Mouse (Mus musculus) heart, embryonic 14.5 days (tissue): Measurements from ENCODE around the gene Txlnb. TPM values are rescaled to one million over a fixed set of nuclear protein-coding genes. Genes with fewer than 3 reads are reported as not detected.
A peak's percentile ranks its signal among the peaks of the same experiment; 100 is the strongest.

Experiments used
- ATAC-seq: fragments of 200-750 bp; cut with Nextera tagmentation; 2 replicates; pipeline ENCODE4 v1.8.0; 2017; ENCODE audit warnings: low read depth, moderate TSS enrichment; ENCODE audit not compliant: insufficient number of reproducible peaks, insufficient read depth, low FRiP score
- H3K27ac ChIP-seq, 2 experiments: fragments of 200-500 bp in 1 of 2; fragments of 300-500 bp in 1 of 2; sonication (generic) in 1 of 2; replicated peaks in 1 of 2; 2 replicates each; pipeline ENCODE4 v1.5.1; 2012 to 2014; ENCODE audit warnings: low read depth in 2 of 2, low read length in 2 of 2, control low read depth in 1 of 2, mild to moderate bottlenecking in 1 of 2, mixed read lengths in 1 of 2; ENCODE audit not compliant: control insufficient read depth in 1 of 2, insufficient read depth in 1 of 2
- H3K27me3 ChIP-seq: fragments of 300-500 bp; sonication (generic); 2 replicates; pipeline ENCODE4 v1.6.1; 2014; ENCODE audit warnings: mild to moderate bottlenecking, low read length, control low read depth; ENCODE audit not compliant: control insufficient read depth, insufficient read depth
- H3K36me3 ChIP-seq: fragments of 300-500 bp; sonication (generic); 2 replicates; pipeline ENCODE4 v1.6.1; 2014; ENCODE audit warnings: mild to moderate bottlenecking, control low read depth, low read length, mixed read lengths; ENCODE audit not compliant: control insufficient read depth, insufficient read depth
- H3K4me1 ChIP-seq, 2 experiments: fragments of 200-500 bp in 1 of 2; fragments of 300-500 bp in 1 of 2; sonication (generic) in 1 of 2; 2 replicates each; pipeline ENCODE4 v1.6.1; 2012 to 2014; ENCODE audit warnings: low read length in 2 of 2, control low read depth in 1 of 2, mixed read lengths in 1 of 2; ENCODE audit not compliant: control insufficient read depth in 2 of 2, insufficient read depth in 2 of 2
- H3K4me2 ChIP-seq: fragments of 300-500 bp; sonication (generic); 2 replicates; pipeline ENCODE4 v1.6.1; 2014; ENCODE audit warnings: mild to moderate bottlenecking, low read length
- H3K4me3 ChIP-seq, 2 experiments: fragments of 200-500 bp in 1 of 2; fragments of 300-500 bp in 1 of 2; sonication (generic) in 1 of 2; 2 replicates each; pipeline ENCODE4 v1.5.1; 2012 to 2014; ENCODE audit warnings: low read length in 2 of 2, mild to moderate bottlenecking in 2 of 2, control low read depth in 1 of 2, low read depth in 1 of 2, moderate library complexity in 1 of 2; ENCODE audit not compliant: control insufficient read depth in 1 of 2, insufficient read depth in 1 of 2
- H3K9ac ChIP-seq: fragments of 300-500 bp; sonication (generic); 2 replicates; pipeline ENCODE4 v1.6.1; 2014; ENCODE audit warnings: mild to moderate bottlenecking, low read length
- H3K9me3 ChIP-seq: fragments of 300-500 bp; sonication (generic); 2 replicates; pipeline ENCODE4 v1.6.1; 2016; ENCODE audit warnings: low read length, control low read depth; ENCODE audit not compliant: control insufficient read depth
- WGBS: fragments of 180-500 bp; shearing (Covaris S2); extraction: QIAGEN DNeasy Blood & Tissue Kit; methylation state at CpG from one replicate; pipeline ENCODE4 v1.1.7; 2014; 5-methylcytosine and 5-hydroxymethylcytosine counted together
- polyA plus RNA-seq: library from polyadenylated mRNA; unstranded; fragments of >200 nt; fragmentation: Nextera tagmentation; extraction: Ambion mirVana; gene quantifications from 2 replicates; pipeline ENCODE4 v1.2.1, GENCODE M21; 2014

Txlnb gene
- polyA plus RNA-seq, 1 experiment from 2014 or later, result 46.8 TPM

DNA sequence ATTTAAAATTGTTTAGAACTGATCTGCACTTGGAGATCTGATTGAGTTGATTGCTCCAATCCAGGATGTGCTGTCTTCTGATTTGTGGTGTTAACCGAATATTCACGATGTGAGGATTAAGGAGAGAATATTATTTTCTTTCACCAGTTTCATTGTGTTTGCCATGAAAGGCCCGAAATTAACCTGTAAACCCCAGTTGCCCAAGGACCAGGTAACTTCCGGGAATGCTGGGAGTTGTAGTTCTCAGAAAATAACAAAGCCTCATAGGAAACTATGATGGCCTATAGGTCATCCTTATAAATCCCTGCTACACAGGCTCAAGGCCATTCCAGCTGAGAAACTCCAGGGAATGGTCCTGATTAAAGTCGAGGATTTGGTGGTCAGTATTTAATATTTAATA is 1.6 kb upstream of the Txlnb start:
- Histone ChIP-seq H3K27me3 (no peaks in the 10 kb centered on the region), H3K9me3 (no peaks in the 10 kb centered on the region), H3K4me2 (no peak overlapping the region), H3K36me3 (peaks cover 6% of the 10 kb centered on the region), H3K4me3 (no peak overlapping the region), H3K9ac (peak overlapping the region; percentile 87; the same call in 1 of the 2 replicates), H3K4me1 (peaks cover 17 to 41% of the 10 kb centered on the region in 2 experiments), H3K27ac (no peak overlapping the region)
- no peak for ATAC-seq
- 89% methylated on average over 5 of the region's 5 CpGs for WGBS

DNA sequence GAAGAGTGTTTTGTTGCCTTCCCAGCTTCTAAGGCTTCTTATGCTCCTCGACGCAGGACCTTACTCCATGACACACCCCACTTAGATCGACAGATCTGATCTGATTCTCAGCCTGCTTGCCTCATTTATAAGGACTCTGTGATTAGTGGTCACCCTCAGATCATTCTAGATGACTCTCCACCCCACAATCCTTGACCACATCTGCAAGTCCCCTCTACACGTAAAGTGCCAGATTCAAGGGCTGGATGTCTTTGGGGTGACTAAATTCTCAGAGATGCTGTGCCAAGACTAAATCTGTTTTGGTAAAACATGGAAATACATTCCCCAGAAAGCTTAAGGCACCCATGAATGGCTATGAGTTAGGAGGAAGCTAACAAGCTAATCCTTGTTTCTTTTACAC is 799 bp upstream of the Txlnb start:
- Histone ChIP-seq H3K27ac (peak overlapping the region; percentile 94 to 99), H3K27me3 (no peaks in the 10 kb centered on the region), H3K9me3 (no peaks in the 10 kb centered on the region), H3K4me2 (peak overlapping the region; percentile 58), H3K4me1 (peaks cover 17 to 41% of the 10 kb centered on the region in 2 experiments), H3K36me3 (peaks cover 8% of the 10 kb centered on the region), H3K4me3 (no peak overlapping the region), H3K9ac (peak overlapping the region; percentile 87)
- no peak for ATAC-seq
- 76% methylated on average over 4 of the region's 4 CpGs for WGBS

DNA sequence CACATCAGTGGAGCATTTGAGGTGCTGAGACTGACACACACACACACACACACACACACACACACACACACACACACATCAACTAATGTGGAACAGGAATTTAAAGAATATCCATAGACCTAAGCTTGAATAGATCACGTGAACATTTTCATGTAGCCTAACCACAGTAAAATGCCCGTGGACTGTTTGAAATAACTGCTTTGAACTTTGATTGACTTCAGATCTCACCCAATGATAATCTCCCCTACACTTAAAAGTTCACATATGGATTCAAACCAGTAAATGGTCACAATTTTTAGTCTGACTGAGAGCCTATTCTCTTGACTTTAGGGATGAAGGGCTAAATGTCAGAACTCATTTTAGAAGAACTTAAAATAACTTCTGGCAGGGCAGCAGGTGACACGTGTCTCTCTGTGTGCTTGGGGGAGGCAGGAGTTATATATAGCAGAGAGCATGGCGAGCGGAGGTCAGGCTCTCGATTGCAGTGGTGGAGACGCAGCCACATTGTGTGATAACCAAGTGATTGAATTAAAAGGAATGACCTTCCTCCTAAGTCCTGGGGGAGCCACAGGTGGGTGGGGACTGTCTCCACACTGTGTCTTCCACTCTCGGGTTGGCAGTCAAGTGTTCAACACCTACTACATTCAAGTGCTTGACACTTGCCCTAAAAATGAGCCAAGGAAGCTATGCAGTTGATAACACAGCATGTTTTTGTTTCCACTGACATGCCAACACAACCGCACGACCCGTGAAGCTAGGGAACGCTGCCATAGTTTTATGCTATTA is 1.0 kb downstream of the Txlnb start:
- peak overlapping the region; percentile 58 for H3K4me2 ChIP-seq
- peak overlapping the region; percentile 87 for H3K9ac ChIP-seq
- peak overlapping the region; percentile 94 to 99 for H3K27ac ChIP-seq
- H3K4me3 ChIP-seq, result peak overlapping the region; percentile 46 to 55; a peak in 3 of 4 replicates
- ATAC-seq, result peak; percentile 93
- H3K9me3 ChIP-seq, result no peaks in the 10 kb centered on the region
- H3K27me3 ChIP-seq, result no peaks in the 10 kb centered on the region
- peaks cover 16% of the 10 kb centered on the region for H3K36me3 ChIP-seq
- 8% methylated on average over 12 of the region's 12 CpGs for WGBS
- peaks cover 16 to 41% of the 10 kb centered on the region in 2 experiments for H3K4me1 ChIP-seq

DNA sequence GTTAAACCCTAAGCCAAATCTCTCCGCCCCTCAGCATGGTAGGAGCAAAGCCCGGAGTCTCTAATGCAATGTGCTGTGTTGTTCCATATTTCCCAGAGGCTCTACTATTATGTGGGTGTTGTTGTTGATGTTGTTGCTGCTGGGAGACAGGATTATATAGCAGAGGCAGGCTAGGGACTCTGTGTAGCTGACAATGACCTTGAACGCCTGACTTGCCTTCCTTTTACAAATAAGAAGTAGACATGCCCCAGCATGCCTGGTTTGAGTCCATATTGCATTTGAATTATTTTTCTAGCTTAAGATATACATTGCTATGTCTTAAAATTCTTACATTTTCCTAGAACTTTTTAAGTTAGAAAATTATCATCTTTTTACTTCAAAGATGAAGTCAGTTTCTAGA is 1.7 kb downstream of the Txlnb start:
- no peaks in the 10 kb centered on the region for H3K27me3 ChIP-seq
- peaks cover 14 to 34% of the 10 kb centered on the region in 2 experiments for H3K4me1 ChIP-seq
- peak overlapping the region; percentile 58 for H3K4me2 ChIP-seq
- 33% methylated on average over 3 of the region's 3 CpGs for WGBS
- H3K9ac ChIP-seq, result peak overlapping the region; percentile 61
- peak overlapping the region; percentile 34 to 41; a peak in 3 of 4 replicates for H3K4me3 ChIP-seq
- peaks cover 17% of the 10 kb centered on the region for H3K36me3 ChIP-seq
- ATAC-seq, result 0 out of 2 replicates have a peak, but pooled peaks have one; percentile 29
- H3K27ac ChIP-seq, result peak overlapping the region; percentile 91 to 99
- H3K9me3 ChIP-seq, result no peaks in the 10 kb centered on the region

DNA sequence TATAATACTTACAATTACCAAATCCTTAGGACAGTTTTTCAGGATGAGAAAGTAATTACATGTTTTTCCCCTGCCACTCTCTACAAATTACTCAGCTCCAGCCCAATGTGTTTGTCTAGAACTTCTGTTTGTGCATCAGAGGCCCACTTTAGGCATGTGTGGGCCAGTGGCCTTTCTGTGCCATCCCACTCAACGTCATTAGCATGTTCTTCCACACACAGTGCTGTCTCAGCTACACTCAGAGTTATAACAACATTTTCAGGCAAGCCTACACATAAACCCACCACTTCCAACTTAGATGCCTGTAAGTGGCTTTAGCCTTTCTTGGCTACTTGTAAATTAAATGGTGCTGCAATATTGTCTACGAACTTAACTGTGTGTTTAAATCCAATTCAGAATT is 5.8 kb downstream of the Txlnb start:
- 83% methylated on average over 2 of the region's 2 CpGs for WGBS
- no peak overlapping the region for H3K4me3 ChIP-seq
- H3K27me3 ChIP-seq, result no peaks in the 10 kb centered on the region
- H3K9me3 ChIP-seq, result no peaks in the 10 kb centered on the region
- H3K4me2 ChIP-seq, result no peak overlapping the region
- H3K27ac ChIP-seq, result no peak overlapping the region
- ATAC-seq, result no peak
- H3K4me1 ChIP-seq, result peaks cover 7 to 19% of the 10 kb centered on the region in 2 experiments; a peak in 3 of 4 replicates
- peaks cover 36% of the 10 kb centered on the region for H3K36me3 ChIP-seq
- no peak overlapping the region for H3K9ac ChIP-seq

DNA sequence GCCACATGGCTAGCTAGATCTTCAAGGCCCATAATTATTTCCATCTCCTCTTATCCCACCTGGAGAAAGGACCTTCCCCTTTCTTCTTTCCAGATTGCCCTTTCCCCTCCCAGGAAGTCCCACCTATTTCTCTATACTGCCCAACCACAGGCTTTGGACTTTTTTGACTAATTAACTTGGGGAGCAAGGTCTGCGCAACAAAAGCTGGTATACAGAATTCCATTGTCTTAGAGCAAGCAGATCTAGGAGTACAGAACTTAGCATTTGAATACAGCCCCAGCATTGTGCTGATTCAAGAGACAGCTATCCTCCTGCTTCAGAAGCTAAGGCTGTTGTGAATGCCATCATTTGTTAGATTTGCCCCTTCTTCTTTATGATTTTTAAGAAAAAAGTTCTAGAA is 12.5 kb downstream of the Txlnb start:
- Histone ChIP-seq H3K4me1 (peaks cover 2 to 10% of the 10 kb centered on the region in 2 experiments; a peak in 3 of 4 replicates), H3K27me3 (no peaks in the 10 kb centered on the region), H3K9me3 (no peaks in the 10 kb centered on the region), H3K9ac (no peak overlapping the region), H3K4me2 (no peak overlapping the region), H3K36me3 (peaks cover 51% of the 10 kb centered on the region), H3K4me3 (no peak overlapping the region), H3K27ac (no peak overlapping the region)
- ATAC-seq, result no peak
- WGBS, result 96% methylated on average over 1 of the region's 1 CpGs

DNA sequence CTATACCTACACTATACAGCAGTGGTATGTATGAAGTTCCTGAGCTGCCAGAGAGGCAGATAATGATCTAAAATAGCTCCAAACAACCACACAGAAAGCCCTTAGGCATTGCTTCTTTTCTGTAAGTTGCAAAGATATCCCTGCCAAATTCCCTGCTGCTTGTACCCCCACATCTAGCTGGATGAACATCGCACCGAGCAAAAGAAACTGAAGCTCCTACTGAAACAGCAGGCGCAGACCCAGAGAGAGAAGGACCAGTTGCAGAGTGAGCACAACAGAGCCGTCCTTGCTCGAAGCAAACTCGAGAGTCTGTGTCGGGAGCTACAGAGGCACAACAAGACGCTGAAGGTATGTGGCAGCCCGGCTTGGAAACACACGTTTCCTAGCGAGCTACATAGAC is 19.0 kb downstream of the Txlnb start:
- WGBS, result 75% methylated on average over 11 of the region's 11 CpGs
- Histone ChIP-seq H3K4me1 (no peaks in the 10 kb centered on the region), H3K4me2 (no peak overlapping the region), H3K27ac (no peak overlapping the region), H3K36me3 (peaks cover 47% of the 10 kb centered on the region), H3K27me3 (no peaks in the 10 kb centered on the region), H3K4me3 (no peak overlapping the region), H3K9ac (no peak overlapping the region), H3K9me3 (no peaks in the 10 kb centered on the region)
- ATAC-seq, result no peak
